Mouse (Mus musculus) layer of hippocampus, postnatal 10 days (tissue): ENCODE measurements around the gene Rps2. TPM values are rescaled to one million over a fixed set of nuclear protein-coding genes. Genes with fewer than 3 reads are reported as not detected.

ENCODE experiments used
- DNase-seq, 2 experiments: peaks; one replicate each; pipeline ENCODE4 v3.0.0; 2021; ENCODE audit warnings: low spot score in 2 of 2
- total RNA-seq, 2 experiments: library from RNA; stranded (reverse); gene quantifications; 2 replicates each; pipeline ENCODE4 v1.2.3; 2021

Gene Rps2
- total RNA-seq, 2 experiments from 2014 or later: 563 to 651 TPM

- DNase-seq: no peak
Measured at GRCm38 (mm10) chr17:24730787-24731186, 12.9 kb downstream of the Rps2 start.

- DNase-seq: no peak
Measured at GRCm38 (mm10) chr17:24732233-24732935, 14.5 kb downstream of the Rps2 start.

GRCm38 (mm10) chr17:24733434-24734050 lies 15.6 kb downstream of the Rps2 start:
- no peak for DNase-seq

- no peak for DNase-seq
Measured at GRCm38 (mm10) chr17:24734513-24734912, 16.6 kb downstream of the Rps2 start.

GRCm38 (mm10) chr17:24735446-24735845 lies 17.5 kb downstream of the Rps2 start:
- no peak for DNase-seq

- DNase-seq: peak; percentile 86 to 91
Measured at GRCm38 (mm10) chr17:24736330-24737051, 18.6 kb downstream of the Rps2 start, which contains the start of gene Msrb1. TSS of gene Msrb1 (plus strand) at chr17:24736642.

- no peak for DNase-seq
Measured at GRCm38 (mm10) chr17:24737135-24737810, 19.4 kb downstream of the Rps2 start.

- no peak for DNase-seq
Measured at GRCm38 (mm10) chr17:24738238-24738637, 20.3 kb downstream of the Rps2 start.

GRCm38 (mm10) chr17:24739926-24740325 lies 22.0 kb downstream of the Rps2 start:
- no peak for DNase-seq

GRCm38 (mm10) chr17:24742307-24742706 lies 24.4 kb downstream of the Rps2 start:
- DNase-seq: no peak

GRCm38 (mm10) chr17:24743896-24744295 lies 26.0 kb downstream of the Rps2 start:
- no peak for DNase-seq

- DNase-seq: no peak
Measured at GRCm38 (mm10) chr17:24744381-24744780, 26.5 kb downstream of the Rps2 start.

GRCm38 (mm10) chr17:24745526-24746497 lies 27.9 kb downstream of the Rps2 start:
- DNase-seq: peak; percentile 89 to 92

GRCm38 (mm10) chr17:24746986-24747385 lies 29.1 kb downstream of the Rps2 start:
- no peak for DNase-seq

- DNase-seq: no peak
Measured at GRCm38 (mm10) chr17:24751528-24751927, 33.6 kb downstream of the Rps2 start.

- DNase-seq: no peak
Measured at GRCm38 (mm10) chr17:24752415-24753394, 34.8 kb downstream of the Rps2 start, which contains the start of gene Hs3st6. TSS of gene Hs3st6 (plus strand) at chr17:24752988.

GRCm38 (mm10) chr17:24757394-24757793 lies 39.5 kb downstream of the Rps2 start:
- no peak for DNase-seq

GRCm38 (mm10) chr17:24761121-24761520 lies 43.2 kb downstream of the Rps2 start:
- no peak for DNase-seq
